Mouse (Mus musculus) ZHBTc4 (cell line): ENCODE data around the gene Fabp7.

Experiments used
- DNase-seq: peaks from one replicate; pipeline ENCODE4 v3.0.0-alpha.2; 2011; ENCODE audit warnings: low read depth, low spot score

Fabp7 gene

DNA sequence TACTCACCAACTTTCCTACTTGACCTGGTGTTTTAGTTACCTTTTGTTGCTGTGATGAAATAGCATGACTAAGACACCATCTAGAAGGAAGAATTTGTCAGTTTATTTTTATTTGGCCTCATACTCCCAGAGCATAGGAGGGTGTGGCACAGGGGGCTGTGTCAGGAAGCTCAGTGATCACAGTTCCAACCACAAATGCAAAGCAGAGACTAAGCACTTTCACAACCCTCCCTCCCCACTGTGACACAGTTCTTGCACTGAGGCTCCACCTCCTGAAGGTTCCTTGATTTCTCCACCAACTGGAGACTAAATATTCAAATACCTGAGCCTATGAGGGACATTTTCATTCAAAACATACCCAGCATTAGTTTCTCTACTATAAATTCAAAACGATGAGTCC lies 14.8 kb downstream of the Fabp7 start:
- no peak for DNase-seq

DNA sequence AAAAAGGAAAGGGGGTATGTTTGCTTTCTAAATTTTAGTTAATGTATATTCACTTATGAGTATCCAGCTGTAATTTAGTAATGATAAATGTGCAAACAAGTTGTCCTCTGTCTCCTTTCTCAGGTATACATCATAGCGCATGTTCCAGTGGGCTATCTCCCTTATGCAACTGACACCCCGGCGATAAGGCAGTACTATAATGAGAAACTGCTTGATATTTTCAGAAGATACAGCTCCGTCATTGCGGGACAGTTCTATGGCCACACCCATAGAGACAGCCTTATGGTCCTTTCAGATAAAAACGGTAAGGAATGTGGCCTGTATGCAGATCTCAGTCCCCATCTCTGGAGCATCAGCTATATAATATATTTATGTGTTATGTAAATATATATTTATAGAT lies 23.1 kb downstream of the Fabp7 start:
- DNase-seq, result no peak

DNA sequence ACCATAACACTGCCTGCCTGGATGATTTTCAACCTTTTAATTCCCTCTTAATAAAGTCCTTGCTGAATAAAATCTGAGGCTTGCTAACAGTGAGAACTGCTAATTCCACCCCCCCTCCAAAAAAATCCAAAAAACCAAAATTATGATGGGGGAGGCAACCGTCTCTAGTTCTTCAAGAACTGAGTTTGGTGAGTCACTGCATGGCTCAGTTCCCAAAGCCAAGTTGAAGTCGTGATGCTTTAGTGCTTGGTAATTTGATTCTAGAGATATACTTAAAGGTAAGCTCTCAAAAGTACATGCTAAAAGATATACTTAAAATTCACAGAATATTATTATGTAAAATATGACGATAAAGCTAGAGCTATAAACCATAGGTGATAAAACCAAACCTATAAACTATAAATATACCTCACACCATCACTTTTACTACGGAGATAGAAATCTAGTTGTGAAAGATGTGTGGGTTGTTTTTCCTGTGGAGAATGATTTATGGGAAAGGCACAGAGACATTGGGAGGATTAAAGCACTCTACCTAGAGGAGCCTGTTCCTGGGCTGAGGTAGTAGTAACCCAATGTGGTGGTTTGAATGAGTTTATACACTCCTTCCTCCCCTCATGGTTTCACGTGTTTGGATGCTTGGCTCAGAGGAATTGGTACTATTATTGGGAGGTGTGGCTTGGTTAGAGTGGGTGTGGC lies 27.6 kb downstream of the Fabp7 start:
- DNase-seq, result no peak

DNA sequence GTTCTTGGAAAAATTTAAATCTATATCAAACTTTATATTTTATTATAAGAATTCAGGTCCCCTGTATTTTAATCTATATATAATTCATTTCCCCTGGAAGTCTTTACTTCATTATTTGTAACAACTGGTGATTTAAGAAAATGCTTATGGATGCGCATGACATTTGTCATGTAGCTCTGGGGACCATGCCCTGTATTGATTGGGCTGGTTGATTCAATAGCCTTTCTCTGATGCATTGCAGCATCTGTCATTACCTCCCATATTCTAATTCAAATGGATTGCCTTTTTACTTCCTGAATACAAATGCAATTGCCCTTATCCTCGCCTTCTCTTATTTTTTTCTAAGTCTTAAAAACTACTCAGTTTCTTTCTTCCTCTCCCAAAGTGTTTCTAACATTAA lies 29.6 kb downstream of the Fabp7 start:
- no peak for DNase-seq

DNA sequence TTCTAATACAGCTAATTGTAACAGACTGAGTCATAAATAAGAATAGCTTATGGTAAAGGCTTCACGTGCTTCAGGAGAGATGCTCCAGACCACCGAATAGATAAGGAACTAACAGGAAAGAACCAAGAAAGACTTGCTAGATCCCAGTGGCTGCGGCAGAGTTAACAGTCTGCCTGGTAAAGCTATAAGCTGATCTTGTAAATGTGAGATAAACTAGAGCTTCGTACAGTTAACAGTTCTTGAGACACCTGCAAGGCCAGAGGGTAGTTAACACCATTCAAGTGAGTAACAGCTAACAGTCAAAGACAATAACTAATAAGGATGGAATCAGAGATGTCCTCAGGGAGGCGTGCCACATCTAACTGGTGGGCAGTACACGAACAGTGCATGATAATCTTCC lies 31.2 kb downstream of the Fabp7 start:
- no peak for DNase-seq

DNA sequence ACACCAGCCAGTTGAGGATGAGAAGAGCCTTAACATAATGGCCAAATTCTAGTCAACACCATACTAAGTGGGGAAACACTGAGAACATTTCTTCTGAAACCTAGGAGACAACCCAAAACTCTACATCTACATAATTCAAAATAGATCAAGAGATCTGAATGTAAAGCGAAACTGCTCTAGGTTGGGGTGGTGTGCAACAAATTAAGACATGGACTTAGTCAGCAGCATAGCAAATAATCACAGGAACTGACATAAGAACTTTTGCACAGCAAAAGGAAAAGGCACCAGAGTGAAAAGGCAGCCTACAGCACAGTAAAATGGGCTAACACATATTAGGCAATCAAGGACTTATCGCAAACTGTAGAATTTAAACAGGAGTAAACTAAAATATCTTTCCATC lies 34.5 kb downstream of the Fabp7 start:
- no peak for DNase-seq

DNA sequence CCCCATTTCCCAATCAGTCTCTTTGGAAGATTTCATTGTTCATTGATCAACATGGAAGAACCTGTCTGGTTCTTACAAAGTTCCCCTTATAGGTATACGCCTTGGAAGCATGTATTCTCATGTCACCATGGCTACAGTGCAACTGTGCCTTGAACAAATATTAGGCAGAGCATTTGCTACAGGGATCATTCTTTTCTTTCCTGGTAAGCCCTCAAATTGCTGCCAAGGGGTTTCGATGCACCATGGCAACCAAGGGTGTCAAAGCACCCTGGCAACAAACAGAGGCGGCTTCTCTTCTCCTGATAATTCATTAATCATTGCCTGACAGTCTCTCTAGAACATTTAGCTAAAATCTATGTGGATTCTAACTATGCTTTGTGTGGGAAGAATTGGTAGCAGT lies 37.8 kb downstream of the Fabp7 start:
- DNase-seq, result no peak

DNA sequence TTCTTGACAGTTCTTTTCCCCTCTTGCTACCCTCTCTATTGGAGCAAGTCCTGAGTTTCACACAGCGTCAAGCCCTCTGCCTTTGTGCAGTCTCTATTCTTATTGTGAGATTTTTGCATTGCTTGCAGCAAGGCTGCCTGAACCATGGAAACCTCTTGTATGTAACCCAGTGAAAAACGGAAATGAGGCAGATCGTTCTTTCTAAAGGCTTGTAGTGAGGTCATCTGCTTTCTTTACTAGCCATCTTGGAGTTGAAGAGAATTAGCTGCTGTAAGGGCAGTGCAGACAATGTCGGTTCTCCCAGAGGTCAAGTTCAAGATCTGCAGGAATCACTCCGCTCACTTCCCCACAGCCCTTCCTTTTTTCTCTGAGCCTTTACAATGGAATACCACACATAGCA lies 44.0 kb downstream of the Fabp7 start:
- DNase-seq, result peak; percentile 17

DNA sequence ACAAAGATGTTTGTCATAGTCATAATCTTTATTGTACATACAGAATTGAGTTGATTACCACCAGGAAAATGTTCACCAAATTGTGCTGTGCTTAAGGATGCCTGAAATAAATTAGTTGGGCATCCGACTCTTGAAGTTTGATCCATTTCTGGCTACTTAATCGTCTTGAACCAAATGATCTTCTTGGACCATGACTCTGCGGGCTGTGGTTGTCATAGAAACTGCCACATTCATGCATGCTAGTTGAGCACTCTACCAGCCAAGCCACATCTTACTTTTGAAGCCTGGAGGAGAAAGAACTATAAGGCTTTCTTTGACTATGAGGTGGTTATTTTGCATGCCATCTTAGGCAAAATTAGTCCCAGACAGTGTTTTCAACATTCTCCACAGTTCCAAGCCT lies 44.9 kb downstream of the Fabp7 start:
- DNase-seq, result no peak

DNA sequence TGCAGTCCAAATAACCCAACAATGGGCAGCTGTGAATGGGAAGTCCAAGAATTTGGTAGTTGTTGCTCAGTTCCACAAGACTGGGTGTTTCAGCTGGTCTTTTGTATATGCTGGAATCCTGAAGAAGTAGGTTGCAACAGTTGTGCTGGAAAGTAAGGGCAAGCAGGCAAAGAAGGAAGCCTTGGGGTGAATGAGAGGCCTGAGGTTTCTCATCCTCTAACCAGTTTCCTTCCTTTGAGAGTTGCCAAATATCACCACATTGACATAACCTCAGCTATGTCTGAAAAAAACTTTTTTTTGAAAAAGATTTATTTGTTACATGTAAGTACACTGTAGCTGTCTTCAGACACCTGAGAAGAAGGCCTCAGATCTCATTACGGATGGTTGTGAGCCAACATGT lies 50.4 kb downstream of the Fabp7 start:
- DNase-seq, result no peak

DNA sequence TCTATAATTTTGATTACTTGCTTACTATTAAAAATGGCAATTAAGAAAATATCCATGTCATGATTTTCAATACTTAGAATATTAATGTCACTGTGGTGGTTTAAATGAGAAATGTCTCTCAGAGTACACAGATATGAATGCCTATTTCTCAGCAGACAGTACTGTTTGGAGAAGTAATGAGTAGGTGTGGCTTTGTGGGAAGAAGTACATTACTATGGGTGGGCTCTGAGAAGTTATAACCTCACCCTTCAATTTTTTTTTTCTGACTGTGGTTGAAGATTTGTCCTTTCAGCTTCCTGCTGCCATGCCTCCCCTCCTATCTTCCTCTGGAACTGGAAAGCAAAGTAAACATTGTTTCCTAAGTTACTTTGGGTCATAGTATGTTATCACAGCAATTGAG lies 51.3 kb downstream of the Fabp7 start:
- DNase-seq, result no peak
